Mouse (Mus musculus) ES-Bruce4 (cell line): ENCODE data around the gene Hsd17b1. TPM values are rescaled to one million over a fixed set of nuclear protein-coding genes. Genes with fewer than 3 reads are reported as not detected.

ENCODE experiments used
- H3K27ac ChIP-seq: 2 replicates; pipeline ENCODE4 v1.5.1; 2012; ENCODE audit warnings: low read length, inconsistent platforms; ENCODE audit not compliant: insufficient read depth
- H3K27me3 ChIP-seq: 2 replicates; pipeline ENCODE4 v1.6.1; 2012; ENCODE audit warnings: mild to moderate bottlenecking, low read length, inconsistent platforms; ENCODE audit not compliant: control insufficient read depth, poor library complexity, insufficient read depth, severe bottlenecking
- H3K36me3 ChIP-seq: 2 replicates; pipeline ENCODE4 v1.6.1; 2012; ENCODE audit warnings: inconsistent platforms, mild to moderate bottlenecking, low read length, moderate library complexity; ENCODE audit not compliant: control insufficient read depth, poor library complexity, insufficient read depth, severe bottlenecking
- H3K4me1 ChIP-seq: one replicate; pipeline ENCODE4 v1.8.1; 2011; ENCODE audit warnings: low read length; ENCODE audit not compliant: control insufficient read depth, insufficient read depth
- H3K4me3 ChIP-seq: 2 replicates; pipeline ENCODE4 v1.5.1; 2011; ENCODE audit warnings: low read depth, mild to moderate bottlenecking, low read length
- H3K9ac ChIP-seq: 2 replicates; pipeline ENCODE4 v1.6.1; 2012; ENCODE audit warnings: low read depth, mild to moderate bottlenecking, inconsistent platforms; ENCODE audit not compliant: poor library complexity, severe bottlenecking
- H3K9me3 ChIP-seq: replicated peaks from 2 replicates; pipeline ENCODE4 v1.6.1; 2012; ENCODE audit warnings: mild to moderate bottlenecking, low read length, inconsistent platforms; ENCODE audit not compliant: control insufficient read depth, poor library complexity, insufficient read depth, severe bottlenecking
- CTCF ChIP-seq: IDR thresholded peaks from one replicate; pipeline ENCODE4 v1.8.1; 2011; ENCODE audit warnings: low read depth, low read length
- EP300 ChIP-seq: IDR thresholded peaks from 2 replicates; pipeline ENCODE4 v1.6.1; 2011; ENCODE audit warnings: low read depth, low read length; ENCODE audit not compliant: insufficient read depth
- POLR2A ChIP-seq: IDR thresholded peaks from one replicate; pipeline ENCODE4 v1.8.1; 2011; ENCODE audit warnings: low read length; ENCODE audit not compliant: insufficient read depth
- polyA plus RNA-seq: library from polyadenylated mRNA; stranded (reverse); fragments of >200 nt; gene quantifications from 2 replicates; pipeline ENCODE4 v1.2.4, GENCODE M21; 2011; ENCODE audit warnings: low read depth; ENCODE audit not compliant: missing spikeins, insufficient read depth, insufficient read length

Hsd17b1 gene
- polyA plus RNA-seq, 1 experiment = 1.0 TPM

- H3K9ac ChIP-seq = no peak overlapping the region
- no peaks in the 10 kb centered on the region for H3K9me3 ChIP-seq
- TF ChIP-seq POLR2A (no peak), CTCF (no peak), EP300 (no peak)
- no peak overlapping the region for H3K4me3 ChIP-seq
- no peaks in the 10 kb centered on the region for H3K4me1 ChIP-seq
- H3K27me3 ChIP-seq = no peaks in the 10 kb centered on the region
- H3K36me3 ChIP-seq = 0 out of 2 replicates have a peak, but pooled peaks cover 5% of the 10 kb centered on the region
- H3K27ac ChIP-seq = no peak overlapping the region
Measured at GRCm38 (mm10) chr11:101034614-101035327, 43.4 kb upstream of the Hsd17b1 start.

- Histone ChIP-seq H3K27ac (no peak overlapping the region), H3K4me1 (no peaks in the 10 kb centered on the region), H3K36me3 (0 out of 2 replicates have a peak, but pooled peaks cover 5% of the 10 kb centered on the region), H3K27me3 (no peaks in the 10 kb centered on the region), H3K9me3 (no peaks in the 10 kb centered on the region), H3K4me3 (no peak overlapping the region), H3K9ac (no peak overlapping the region)
- no peak for TF ChIP-seq EP300
- TF ChIP-seq CTCF = no peak
- no peak for TF ChIP-seq POLR2A
Measured at GRCm38 (mm10) chr11:101035328-101035695, 42.9 kb upstream of the Hsd17b1 start.

GRCm38 (mm10) chr11:101037795-101038194 is 40.4 kb upstream of the Hsd17b1 start:
- TF ChIP-seq CTCF = no peak
- TF ChIP-seq EP300 = no peak
- TF ChIP-seq POLR2A = no peak
- no peaks in the 10 kb centered on the region for H3K27me3 ChIP-seq
- 0 out of 2 replicates have a peak, but pooled peaks cover 3% of the 10 kb centered on the region for H3K36me3 ChIP-seq
- no peaks in the 10 kb centered on the region for H3K4me1 ChIP-seq
- H3K9me3 ChIP-seq = no peaks in the 10 kb centered on the region
- H3K27ac ChIP-seq = no peak overlapping the region
- H3K4me3 ChIP-seq = no peak overlapping the region
- no peak overlapping the region for H3K9ac ChIP-seq

GRCm38 (mm10) chr11:101045826-101046225 is 32.4 kb upstream of the Hsd17b1 start:
- H3K4me1 ChIP-seq = no peaks in the 10 kb centered on the region
- no peaks in the 10 kb centered on the region for H3K36me3 ChIP-seq
- no peak overlapping the region for H3K4me3 ChIP-seq
- no peaks in the 10 kb centered on the region for H3K9me3 ChIP-seq
- TF ChIP-seq POLR2A (no peak), CTCF (no peak), EP300 (no peak)
- H3K27ac ChIP-seq = no peak overlapping the region
- H3K9ac ChIP-seq = no peak overlapping the region
- no peaks in the 10 kb centered on the region for H3K27me3 ChIP-seq

- H3K9me3 ChIP-seq = no peaks in the 10 kb centered on the region
- no peaks in the 10 kb centered on the region for H3K27me3 ChIP-seq
- H3K27ac ChIP-seq = no peak overlapping the region
- no peak overlapping the region for H3K9ac ChIP-seq
- no peak overlapping the region for H3K4me3 ChIP-seq
- no peaks in the 10 kb centered on the region for H3K4me1 ChIP-seq
- no peaks in the 10 kb centered on the region for H3K36me3 ChIP-seq
- no peak for TF ChIP-seq POLR2A
- no peak for TF ChIP-seq CTCF
- no peak for TF ChIP-seq EP300
Measured at GRCm38 (mm10) chr11:101046440-101046839, 31.8 kb upstream of the Hsd17b1 start.

- H3K4me1 ChIP-seq = no peaks in the 10 kb centered on the region
- no peaks in the 10 kb centered on the region for H3K27me3 ChIP-seq
- H3K9me3 ChIP-seq = no peaks in the 10 kb centered on the region
- H3K9ac ChIP-seq = no peak overlapping the region
- H3K4me3 ChIP-seq = no peak overlapping the region
- TF ChIP-seq POLR2A (no peak), CTCF (no peak), EP300 (no peak)
- H3K27ac ChIP-seq = no peak overlapping the region
- no peaks in the 10 kb centered on the region for H3K36me3 ChIP-seq
Measured at GRCm38 (mm10) chr11:101047502-101047901, 30.7 kb upstream of the Hsd17b1 start.
